Mouse (Mus musculus) liver, postnatal 0 days (tissue): ENCODE measurements around the gene Erf. TPM values are rescaled to one million over a fixed set of nuclear protein-coding genes. Genes with fewer than 3 reads are reported as not detected.

Source experiments
- ATAC-seq: fragments of 200-750 bp; cut with Nextera tagmentation; 2 replicates; pipeline ENCODE4 v1.8.0; 2017; ENCODE audit warnings: mild to moderate bottlenecking, moderate library complexity
- DNase-seq: peaks from one replicate; pipeline ENCODE4 v3.0.0-alpha.2; 2016
- H3K27ac ChIP-seq: fragments of 300-500 bp; sonication (generic); 2 replicates; pipeline ENCODE4 v1.5.1; 2014; ENCODE audit warnings: antibody characterized with exemption, moderate library complexity, mild to moderate bottlenecking, low read depth
- H3K27me3 ChIP-seq: fragments of 300-500 bp; sonication (generic); 2 replicates; pipeline ENCODE4 v1.6.1; 2014; ENCODE audit warnings: low read length, control low read depth, mixed read lengths; ENCODE audit not compliant: insufficient read depth
- H3K36me3 ChIP-seq: fragments of 300-500 bp; sonication (generic); replicated peaks from 2 replicates; pipeline ENCODE4 v1.6.1; 2014; ENCODE audit warnings: mild to moderate bottlenecking, control low read depth, low read length, moderate library complexity, mixed read lengths; ENCODE audit not compliant: insufficient read depth
- H3K4me1 ChIP-seq: fragments of 300-500 bp; sonication (generic); 2 replicates; pipeline ENCODE4 v1.6.1; 2014; ENCODE audit warnings: antibody characterized with exemption, mild to moderate bottlenecking, control low read depth; ENCODE audit not compliant: insufficient read depth
- H3K4me2 ChIP-seq: fragments of 300-500 bp; sonication (generic); 2 replicates; pipeline ENCODE4 v1.6.1; 2014; ENCODE audit warnings: low read depth, mild to moderate bottlenecking, low read length, moderate library complexity, mixed read lengths
- H3K4me3 ChIP-seq: fragments of 300-500 bp; sonication (generic); 2 replicates; pipeline ENCODE4 v1.5.1; 2014; ENCODE audit warnings: low read depth, low read length
- H3K9ac ChIP-seq: fragments of 300-500 bp; sonication (generic); replicated peaks from 2 replicates; pipeline ENCODE4 v1.6.1; 2014; ENCODE audit warnings: mild to moderate bottlenecking, moderate library complexity
- H3K9me3 ChIP-seq: fragments of 300-500 bp; sonication (generic); 2 replicates; pipeline ENCODE4 v1.6.1; 2016; ENCODE audit warnings: mild to moderate bottlenecking, control low read depth, low read length, mixed read lengths
- CTCF ChIP-seq: sonication (generic); IDR thresholded peaks from 2 replicates; pipeline ENCODE4 v1.5.1; 2016; ENCODE audit warnings: antibody characterized with exemption, low read depth
- EP300 ChIP-seq: IDR thresholded peaks from 2 replicates; pipeline ENCODE4 v1.6.1; 2016; ENCODE audit warnings: antibody characterized with exemption, low read depth, mild to moderate bottlenecking
- WGBS: fragments of 180-500 bp; shearing (Covaris S2); extraction: QIAGEN DNeasy Blood & Tissue Kit; methylation state at CpG from one replicate; pipeline ENCODE4 v1.1.7; 2014; ENCODE audit not compliant: insufficient replicate concordance; 5-methylcytosine and 5-hydroxymethylcytosine counted together
- polyA plus RNA-seq: library from polyadenylated mRNA; unstranded; fragments of >200 nt; fragmentation: Nextera tagmentation; extraction: Ambion mirVana; gene quantifications from 2 replicates; pipeline ENCODE4 v1.2.1, GENCODE M21; 2015

The Erf gene
- polyA plus RNA-seq, 1 experiment from 2014 or later = 4.6 TPM

DNA sequence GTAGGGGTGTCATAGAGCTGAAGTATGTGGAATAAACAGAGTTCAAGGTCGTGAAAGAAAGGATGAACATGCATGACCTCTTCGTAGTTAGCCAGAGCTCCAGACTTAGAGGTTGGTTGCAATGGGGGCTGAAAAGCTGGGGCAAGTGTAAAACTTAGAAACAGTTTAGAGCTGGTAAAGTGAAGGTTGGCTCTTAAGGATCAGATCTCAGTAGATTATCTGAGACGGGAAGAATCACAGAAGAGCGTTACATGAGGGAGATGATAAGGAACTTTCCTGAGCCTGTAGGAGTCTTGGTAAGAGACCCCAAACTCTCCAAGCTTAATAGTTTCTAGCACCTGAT is 27.4 kb upstream of the Erf start:
- H3K27ac ChIP-seq = peak overlapping the region; percentile 96
- H3K4me3 ChIP-seq = peak overlapping the region; percentile 70
- no peak for ATAC-seq

GRCm38 (mm10) chr7:25277405-25277804 is 26.8 kb upstream of the Erf start:
- H3K27ac ChIP-seq = peak overlapping the region; percentile 96; the same call in 1 of the 2 replicates
- TF ChIP-seq CTCF = no peak
- no peak for TF ChIP-seq EP300
- H3K36me3 ChIP-seq = peaks cover 7% of the 10 kb centered on the region; the same call in 1 of the 2 replicates
- peak overlapping the region; percentile 68; the same call in 1 of the 2 replicates for H3K9ac ChIP-seq
- peaks cover 65% of the 10 kb centered on the region for H3K4me1 ChIP-seq
- DNase-seq (no peak), ATAC-seq (no peak)
- peak overlapping the region; percentile 99 for H3K4me2 ChIP-seq
- H3K9me3 ChIP-seq = no peaks in the 10 kb centered on the region
- WGBS = 92% methylated on average over 4 of the region's 4 CpGs
- no peak overlapping the region for H3K4me3 ChIP-seq
- H3K27me3 ChIP-seq = no peaks in the 10 kb centered on the region

More for the DNA sequence above, 27.4 kb upstream of the Erf start:
- whole genome bisulfite sequencing = 9% methylated on average over 4 of the region's 4 CpGs
- TF ChIP-seq EP300 = no peak
- no peak for TF ChIP-seq CTCF
- no peak for DNase-seq
- Histone ChIP-seq H3K9ac (peak overlapping the region; percentile 68), H3K27me3 (no peaks in the 10 kb centered on the region), H3K4me2 (peak overlapping the region; percentile 99), H3K36me3 (0 out of 2 replicates have a peak, but pooled peaks cover 3% of the 10 kb centered on the region), H3K9me3 (no peaks in the 10 kb centered on the region), H3K4me1 (peaks cover 66% of the 10 kb centered on the region)

DNA sequence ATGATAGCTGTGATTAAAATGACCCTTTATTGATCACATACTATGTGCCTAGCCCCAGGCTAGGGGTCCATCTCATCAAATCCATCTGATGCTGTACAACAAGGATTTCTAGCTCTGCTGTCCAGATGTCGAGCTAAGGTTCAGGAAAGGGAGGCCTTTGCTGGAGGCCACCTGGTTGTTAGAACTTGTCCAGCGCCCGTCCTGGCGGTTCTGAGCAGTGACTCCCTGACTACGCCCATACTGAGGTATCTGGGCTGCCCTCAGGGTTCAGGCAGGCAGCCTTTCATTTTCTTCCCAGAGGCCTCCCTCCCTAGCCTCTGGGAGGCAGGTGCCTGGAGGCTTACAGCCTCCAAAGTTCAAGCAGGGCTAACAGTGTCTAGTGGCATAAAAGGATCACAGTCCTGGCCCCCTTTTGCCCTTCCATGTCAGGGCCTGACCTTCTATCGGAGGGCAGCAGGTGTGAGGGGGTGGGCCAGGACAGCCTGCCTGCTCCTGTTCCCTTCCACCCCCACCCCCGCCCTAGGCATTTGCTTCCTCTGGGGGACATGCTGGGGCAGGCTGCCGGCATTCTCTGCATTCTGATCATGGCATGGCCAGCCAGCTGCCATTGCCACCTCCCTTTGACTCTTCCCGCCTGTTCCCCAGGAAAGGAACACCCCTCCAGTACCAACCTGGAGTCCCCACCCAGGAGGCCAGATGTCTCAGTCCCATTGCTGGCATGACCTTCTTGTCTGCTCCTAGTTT is 25.2 kb upstream of the Erf start:
- ATAC-seq (no peak), DNase-seq (peak; percentile 15)
- no peaks in the 10 kb centered on the region for H3K9me3 ChIP-seq
- no peak for TF ChIP-seq EP300
- no peak for TF ChIP-seq CTCF
- no peak overlapping the region for H3K4me3 ChIP-seq
- peak overlapping the region; percentile 34; the same call in 1 of the 2 replicates for H3K9ac ChIP-seq
- no peaks in the 10 kb centered on the region for H3K27me3 ChIP-seq
- no peak overlapping the region for H3K4me2 ChIP-seq
- peaks cover 56% of the 10 kb centered on the region for H3K4me1 ChIP-seq
- H3K27ac ChIP-seq = no peak overlapping the region
- 62% methylated on average over 9 of the region's 9 CpGs for WGBS
- H3K36me3 ChIP-seq = peaks cover 20% of the 10 kb centered on the region

DNA sequence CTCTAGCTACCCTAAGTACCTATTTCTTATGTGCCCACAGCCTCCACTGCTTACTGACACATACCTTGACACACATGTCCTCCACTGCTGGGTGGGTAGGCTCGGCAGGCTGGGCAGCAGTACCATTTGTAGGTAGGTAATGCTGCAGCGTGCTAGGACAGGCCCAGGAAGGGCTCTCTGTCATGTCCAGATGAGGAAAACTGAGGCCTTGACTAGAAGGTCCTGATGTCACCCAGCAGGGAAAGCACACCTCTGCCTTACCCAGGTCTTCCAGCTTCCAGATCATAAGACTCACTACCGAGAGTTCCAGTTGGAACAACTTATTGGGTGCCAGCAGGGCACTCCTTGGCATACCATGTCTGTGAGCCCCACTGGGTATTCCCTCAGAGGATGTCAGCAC is 24.4 kb upstream of the Erf start:
- H3K27me3 ChIP-seq = no peaks in the 10 kb centered on the region
- TF ChIP-seq EP300 (no peak), CTCF (no peak)
- ATAC-seq (no peak), DNase-seq (no peak)
- peak overlapping the region; percentile 36 for H3K9ac ChIP-seq
- 88% methylated on average over 3 of the region's 3 CpGs for WGBS
- no peaks in the 10 kb centered on the region for H3K9me3 ChIP-seq
- H3K27ac ChIP-seq = peak overlapping the region; percentile 52; the same call in 1 of the 2 replicates
- H3K36me3 ChIP-seq = peaks cover 20% of the 10 kb centered on the region
- H3K4me2 ChIP-seq = peak overlapping the region; percentile 41
- H3K4me1 ChIP-seq = peaks cover 52% of the 10 kb centered on the region
- no peak overlapping the region for H3K4me3 ChIP-seq

DNA sequence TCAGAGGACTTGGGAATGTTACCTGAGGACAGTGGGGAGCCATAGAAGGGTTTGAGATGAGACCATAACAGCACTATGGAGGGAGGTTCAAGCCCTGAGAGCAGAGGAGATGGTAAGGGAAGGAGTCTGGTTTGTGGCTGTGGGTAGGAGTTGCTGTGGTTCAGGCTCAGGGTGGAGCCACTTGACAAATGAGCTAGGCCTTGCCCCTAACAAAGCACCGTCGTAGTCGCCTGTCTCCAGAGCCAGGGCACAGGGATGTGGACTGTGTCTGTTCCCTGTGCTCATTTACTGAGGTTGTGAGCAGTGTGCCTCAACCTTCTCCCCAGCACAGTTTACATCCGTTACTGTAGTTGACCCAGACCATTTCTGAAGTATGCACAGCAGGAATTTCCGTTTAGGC is 24.0 kb upstream of the Erf start:
- peaks cover 52% of the 10 kb centered on the region for H3K4me1 ChIP-seq
- no peaks in the 10 kb centered on the region for H3K27me3 ChIP-seq
- H3K4me3 ChIP-seq = no peak overlapping the region
- 51% methylated on average over 5 of the region's 5 CpGs for WGBS
- peak overlapping the region; percentile 41 for H3K4me2 ChIP-seq
- no peak for ATAC-seq
- TF ChIP-seq EP300 = no peak
- no peak for TF ChIP-seq CTCF
- peak overlapping the region; percentile 52 for H3K27ac ChIP-seq
- DNase-seq = peak; percentile 21
- peak overlapping the region; percentile 36 for H3K9ac ChIP-seq
- H3K36me3 ChIP-seq = peaks cover 20% of the 10 kb centered on the region
- no peaks in the 10 kb centered on the region for H3K9me3 ChIP-seq

GRCm38 (mm10) chr7:25273259-25274241 is 23.0 kb upstream of the Erf start:
- Histone ChIP-seq H3K27ac (peak overlapping the region; percentile 52), H3K9ac (peak overlapping the region; percentile 36), H3K27me3 (no peaks in the 10 kb centered on the region), H3K4me3 (no peak overlapping the region), H3K36me3 (peaks cover 20% of the 10 kb centered on the region), H3K9me3 (no peaks in the 10 kb centered on the region), H3K4me1 (peaks cover 57% of the 10 kb centered on the region), H3K4me2 (peak overlapping the region; percentile 26)
- TF ChIP-seq CTCF (no peak), EP300 (peak; percentile 70)
- WGBS = 75% methylated on average over 22 of the region's 22 CpGs
- peak; percentile 26 for DNase-seq
- ATAC-seq = peak; percentile 40
